Mouse (Mus musculus) lung, postnatal 14 days (tissue): ENCODE measurements around the gene Kcnk3.

Experiments
- DNase-seq: peaks from one replicate; pipeline ENCODE4 v3.0.0; 2021

Kcnk3 gene

DNA sequence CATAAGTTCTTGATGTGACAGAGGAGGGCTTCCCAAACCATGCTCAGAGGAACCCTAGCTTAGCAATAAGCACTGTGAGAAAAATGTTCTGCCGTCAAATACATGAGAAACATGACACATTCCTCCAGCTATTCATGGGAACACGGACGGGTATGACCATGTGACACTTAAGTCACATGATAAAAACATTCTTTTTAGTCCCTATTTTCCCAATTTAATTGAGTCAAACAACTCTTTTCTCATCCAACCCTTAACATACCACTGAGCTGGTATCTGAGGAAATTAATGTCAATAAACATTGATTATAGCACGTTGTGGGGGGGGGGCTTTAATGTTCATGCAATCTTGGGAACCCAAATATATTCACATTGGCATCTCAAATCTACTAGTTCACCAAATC lies 27.8 kb downstream of the Kcnk3 start:
- DNase-seq: no peak

DNA sequence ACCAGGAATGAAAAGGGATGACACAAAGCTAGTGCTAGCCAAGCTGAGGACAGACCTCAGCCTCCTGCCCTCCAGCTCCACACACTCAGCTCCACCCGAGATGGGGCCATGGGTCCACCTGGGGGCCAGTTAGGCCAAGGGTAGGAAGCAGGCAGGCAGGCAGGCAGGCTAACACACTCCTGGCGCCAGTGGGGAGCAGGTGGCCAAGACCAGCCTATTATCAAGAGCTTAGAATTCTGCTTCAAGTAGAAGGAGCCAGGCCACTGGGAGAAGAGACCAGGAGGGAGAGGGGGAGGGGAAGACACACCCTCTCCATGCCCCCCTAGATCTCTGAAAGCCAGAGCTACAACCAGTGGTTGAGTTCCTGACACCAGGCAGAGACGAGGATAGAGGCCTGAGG lies 28.7 kb downstream of the Kcnk3 start:
- DNase-seq: no peak

DNA sequence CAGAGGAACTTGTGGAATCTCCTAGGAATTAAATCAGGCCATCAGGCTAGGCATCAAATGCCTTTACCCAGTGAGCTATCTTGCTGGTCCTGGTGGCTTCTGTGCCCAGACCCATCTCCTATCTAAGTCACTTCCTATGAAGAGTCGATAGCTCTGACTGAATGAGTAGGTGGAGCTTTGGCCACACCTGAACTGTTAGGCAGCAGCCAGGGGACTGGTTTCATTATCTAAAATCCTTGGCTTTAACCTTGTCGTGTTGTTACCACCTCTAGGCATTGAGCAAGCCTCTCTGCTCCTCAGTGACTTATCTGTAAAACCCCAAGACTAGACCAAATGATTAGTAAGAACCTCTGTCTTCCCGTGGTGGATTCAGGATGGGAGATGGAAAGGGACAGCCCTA lies 29.4 kb downstream of the Kcnk3 start:
- DNase-seq: no peak

DNA sequence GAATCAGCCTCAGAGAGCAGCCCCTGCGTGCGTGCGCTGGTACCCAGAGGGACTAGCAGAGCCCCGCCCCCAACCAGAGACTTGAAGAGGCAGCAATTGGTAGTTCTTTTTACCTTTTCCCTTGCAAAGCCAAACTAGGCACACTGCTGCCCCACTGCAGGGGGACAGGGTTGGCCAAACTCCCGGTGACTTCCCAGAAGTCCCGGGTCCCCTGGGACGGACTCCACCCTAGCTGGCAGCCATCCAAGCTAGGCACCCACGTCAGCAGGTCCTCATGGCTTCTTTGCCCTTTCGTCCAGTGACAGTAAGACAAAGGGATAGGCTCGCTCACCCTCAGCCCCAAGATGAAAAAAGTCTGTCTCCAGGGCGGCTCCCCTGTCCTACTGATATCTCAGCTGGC lies 29.9 kb downstream of the Kcnk3 start:
- DNase-seq: peak; percentile 47

DNA sequence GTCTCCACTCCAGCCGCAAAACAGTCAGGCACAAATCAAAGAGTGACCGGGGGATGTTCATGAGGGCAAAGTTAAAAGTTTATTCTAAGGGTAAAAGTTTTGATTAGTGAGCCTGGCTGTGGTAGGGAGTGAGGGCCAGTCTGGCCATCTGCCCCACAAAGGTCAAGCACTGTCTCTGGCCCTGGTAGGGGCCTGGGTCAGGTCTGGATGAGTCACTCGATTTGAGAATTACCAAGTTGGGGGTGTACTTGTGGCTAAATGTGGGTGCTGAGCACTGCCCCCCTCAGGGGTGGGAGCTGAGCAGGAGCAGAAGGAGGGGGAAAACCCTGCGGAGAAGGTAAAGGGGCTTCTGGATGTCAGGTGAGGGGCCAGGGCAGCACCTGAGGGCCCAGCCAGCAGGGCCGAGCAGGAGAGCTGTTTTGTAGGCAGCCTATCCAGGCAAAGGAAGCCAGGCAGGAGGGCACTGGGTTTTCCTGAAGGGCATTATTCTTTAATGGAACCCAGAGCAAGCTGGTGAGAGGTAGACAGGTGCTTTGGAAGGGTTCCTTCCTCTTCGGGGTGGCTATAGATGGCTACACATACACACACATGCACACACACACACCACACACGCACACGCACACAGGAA lies 30.5 kb downstream of the Kcnk3 start:
- DNase-seq: no peak

DNA sequence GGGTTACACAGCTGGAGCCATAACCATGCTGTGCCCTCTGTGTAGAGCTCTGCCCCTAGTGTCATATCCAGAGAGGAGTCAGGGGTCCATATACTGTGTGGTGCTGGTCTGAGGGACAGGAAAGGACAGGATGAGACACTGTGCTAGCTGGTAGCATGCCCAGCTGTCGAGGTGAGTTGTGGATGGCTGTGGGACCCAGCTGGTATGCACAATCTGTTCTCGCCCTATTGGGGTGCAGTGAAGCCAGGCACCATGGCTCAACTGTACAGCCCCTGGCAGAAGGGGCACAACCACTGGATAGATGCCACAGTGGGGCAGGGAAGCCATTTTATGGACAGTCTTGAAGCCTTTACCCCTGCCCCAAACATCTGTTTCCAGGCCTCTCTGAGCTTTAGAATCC lies 31.2 kb downstream of the Kcnk3 start:
- DNase-seq: no peak

DNA sequence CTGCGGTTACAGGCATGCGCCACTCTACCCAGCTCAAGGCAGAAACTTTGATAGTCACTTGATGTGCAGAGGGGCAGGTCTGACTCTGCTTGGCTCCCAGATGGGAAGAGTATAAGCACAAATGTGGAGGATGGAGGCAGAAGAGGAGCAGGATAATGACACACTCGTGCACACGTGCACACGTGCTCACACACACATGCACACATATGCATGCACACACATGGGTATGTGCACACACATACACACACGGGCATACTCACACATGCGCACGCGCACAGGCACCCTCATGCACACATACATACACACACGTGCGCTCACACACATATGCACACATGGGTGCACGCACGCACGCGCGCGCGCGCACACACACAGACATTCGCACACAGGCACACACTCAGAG lies 32.6 kb downstream of the Kcnk3 start:
- DNase-seq: no peak

DNA sequence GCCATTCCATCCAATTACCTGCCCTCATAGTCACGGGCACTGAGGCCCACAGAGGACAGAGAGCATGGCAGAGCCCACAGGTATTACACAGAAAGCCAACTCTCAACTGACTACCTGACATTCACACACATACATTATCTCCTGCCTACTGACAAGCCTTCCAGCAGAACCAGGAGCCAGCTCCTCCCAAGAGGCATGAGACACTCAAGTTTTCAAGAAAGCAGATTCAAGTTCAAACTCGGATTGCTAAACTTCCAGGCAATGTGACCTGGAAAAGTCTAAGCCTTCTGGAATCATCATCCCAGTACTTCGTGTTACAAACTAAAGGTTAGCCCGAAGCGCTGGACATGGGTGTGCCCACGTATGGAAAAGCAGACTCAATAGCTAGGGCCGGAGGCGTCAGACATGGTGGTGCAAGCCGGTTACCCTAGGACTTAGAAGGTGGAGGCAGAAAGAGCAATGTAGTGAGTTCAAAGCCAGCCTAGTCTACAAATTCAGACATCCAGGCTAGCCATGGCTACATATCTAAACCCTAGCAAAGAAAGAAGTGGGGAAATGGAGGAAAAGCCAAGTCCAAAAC lies 33.3 kb downstream of the Kcnk3 start:
- no peak for DNase-seq

DNA sequence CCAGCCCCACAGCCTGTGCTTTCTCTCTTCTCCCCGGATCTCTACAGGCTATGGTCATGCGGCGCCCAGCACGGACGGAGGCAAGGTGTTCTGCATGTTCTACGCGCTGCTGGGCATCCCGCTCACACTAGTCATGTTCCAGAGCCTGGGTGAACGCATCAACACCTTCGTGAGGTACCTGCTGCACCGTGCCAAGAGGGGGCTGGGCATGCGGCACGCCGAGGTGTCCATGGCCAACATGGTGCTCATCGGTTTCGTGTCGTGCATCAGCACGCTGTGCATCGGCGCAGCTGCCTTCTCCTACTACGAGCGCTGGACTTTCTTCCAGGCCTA lies 33.8 kb downstream of the Kcnk3 start:
- DNase-seq: no peak

DNA sequence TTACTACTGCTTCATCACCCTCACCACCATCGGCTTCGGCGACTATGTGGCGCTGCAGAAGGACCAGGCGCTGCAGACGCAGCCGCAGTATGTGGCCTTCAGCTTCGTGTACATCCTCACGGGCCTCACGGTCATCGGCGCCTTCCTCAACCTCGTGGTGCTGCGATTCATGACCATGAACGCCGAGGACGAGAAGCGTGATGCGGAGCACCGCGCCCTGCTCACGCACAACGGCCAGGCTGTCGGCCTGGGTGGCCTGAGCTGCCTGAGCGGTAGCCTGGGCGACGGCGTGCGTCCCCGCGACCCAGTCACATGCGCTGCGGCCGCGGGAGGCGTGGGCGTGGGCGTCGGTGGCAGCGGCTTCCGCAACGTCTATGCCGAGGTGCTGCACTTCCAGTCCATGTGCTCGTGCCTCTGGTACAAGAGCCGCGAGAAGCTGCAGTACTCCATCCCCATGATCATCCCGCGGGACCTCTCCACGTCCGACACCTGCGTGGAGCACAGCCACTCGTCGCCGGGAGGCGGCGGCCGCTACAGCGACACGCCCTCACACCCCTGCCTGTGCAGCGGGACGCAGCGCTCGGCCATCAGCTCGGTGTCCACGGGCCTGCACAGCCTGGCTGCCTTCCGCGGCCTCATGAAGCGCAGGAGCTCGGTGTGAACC lies 34.3 kb downstream of the Kcnk3 start:
- DNase-seq: peak; percentile 36

DNA sequence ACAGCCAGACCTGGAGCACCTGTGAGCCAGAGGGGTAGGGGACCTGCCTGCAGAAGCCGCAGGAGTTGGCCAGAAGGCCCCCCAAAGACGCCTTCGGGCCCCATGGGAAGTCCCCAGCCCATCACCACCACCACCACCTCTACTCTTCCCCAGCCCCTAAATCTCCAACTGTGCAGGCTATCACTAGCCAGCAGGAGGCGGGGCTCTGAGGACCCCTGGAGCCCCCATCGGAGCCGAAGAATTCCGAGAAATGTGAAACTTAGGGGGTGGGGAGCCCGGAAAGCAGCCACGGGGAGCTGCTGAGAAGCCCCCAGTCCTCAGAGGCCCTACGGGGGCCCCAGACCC lies 34.8 kb downstream of the Kcnk3 start:
- DNase-seq: no peak

DNA sequence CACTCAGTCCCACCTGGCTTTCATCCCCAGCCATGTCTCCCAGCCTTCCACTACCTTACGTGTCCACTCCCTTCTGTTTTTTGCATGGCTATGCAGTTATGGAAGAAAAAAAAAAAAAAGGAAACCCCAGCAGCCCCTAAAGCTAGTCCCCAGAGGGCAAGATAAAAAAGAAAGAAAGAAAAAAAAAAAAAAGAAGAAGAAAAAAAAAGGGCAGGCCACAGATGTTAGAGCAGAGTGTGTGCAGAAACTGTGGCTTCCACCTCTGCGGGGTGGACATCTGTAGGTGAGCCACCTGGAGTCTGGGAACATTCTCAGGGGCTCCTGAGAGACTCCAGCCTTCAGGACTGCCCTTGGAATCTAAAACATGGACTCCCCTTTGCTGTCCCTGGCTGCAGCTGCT lies 35.4 kb downstream of the Kcnk3 start:
- no peak for DNase-seq

DNA sequence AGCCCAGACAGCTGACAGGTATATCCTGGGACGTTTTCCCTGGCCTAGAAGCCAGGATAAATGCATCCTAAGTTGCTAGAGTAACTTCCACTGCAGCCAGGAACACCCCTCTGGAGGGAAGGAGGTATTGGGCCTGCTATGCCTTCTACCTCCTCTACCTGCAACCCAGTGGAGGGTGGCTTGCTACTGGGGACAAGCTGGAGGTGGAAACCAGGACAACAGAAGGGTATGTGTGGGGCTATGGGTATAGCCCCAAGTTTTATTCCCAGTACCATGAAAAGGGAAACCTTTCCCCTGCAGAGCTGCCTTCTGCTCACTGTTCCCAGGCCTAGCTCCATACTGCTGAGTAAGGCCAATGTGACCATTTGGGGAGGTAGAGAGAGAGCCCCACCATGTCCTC lies 36.3 kb downstream of the Kcnk3 start:
- DNase-seq: no peak

DNA sequence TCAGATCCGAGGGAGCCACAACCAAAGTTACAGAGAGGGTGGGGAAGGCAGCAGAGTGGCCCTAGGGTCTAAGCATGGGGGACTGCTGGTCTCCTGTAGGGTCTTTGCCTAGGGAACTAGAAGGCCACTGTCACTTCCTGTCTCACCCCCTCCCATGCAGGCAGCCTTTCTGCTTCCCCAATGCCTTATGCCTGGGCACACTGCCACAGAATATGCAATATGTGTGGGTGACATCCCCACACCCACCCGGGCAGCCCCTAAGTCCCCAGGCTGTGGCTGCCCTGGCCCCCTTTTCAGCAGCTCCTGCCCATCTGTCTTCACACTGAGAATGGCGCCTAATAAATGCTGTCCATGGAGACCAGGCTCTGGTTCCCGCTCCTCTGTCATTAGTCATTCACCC lies 36.9 kb downstream of the Kcnk3 start:
- DNase-seq: no peak

DNA sequence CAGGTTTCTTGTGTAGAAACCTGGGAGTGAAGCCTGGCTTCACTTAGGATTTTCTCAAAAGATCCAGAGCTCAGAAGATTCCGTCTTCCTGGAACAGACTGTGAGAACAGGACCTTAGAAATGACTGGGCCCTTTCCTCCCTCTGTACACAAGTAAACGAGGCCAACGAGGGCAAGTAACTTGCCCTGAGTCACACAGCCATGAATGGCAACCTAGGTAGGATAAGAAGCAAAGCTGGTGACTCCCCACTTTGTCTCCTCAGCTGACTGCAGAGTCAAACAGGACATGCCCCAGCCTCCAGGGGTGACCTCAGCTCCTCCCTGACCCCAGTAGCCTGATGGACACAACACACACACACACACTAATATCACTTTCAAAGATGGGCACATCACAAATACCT lies 37.4 kb downstream of the Kcnk3 start:
- no peak for DNase-seq

DNA sequence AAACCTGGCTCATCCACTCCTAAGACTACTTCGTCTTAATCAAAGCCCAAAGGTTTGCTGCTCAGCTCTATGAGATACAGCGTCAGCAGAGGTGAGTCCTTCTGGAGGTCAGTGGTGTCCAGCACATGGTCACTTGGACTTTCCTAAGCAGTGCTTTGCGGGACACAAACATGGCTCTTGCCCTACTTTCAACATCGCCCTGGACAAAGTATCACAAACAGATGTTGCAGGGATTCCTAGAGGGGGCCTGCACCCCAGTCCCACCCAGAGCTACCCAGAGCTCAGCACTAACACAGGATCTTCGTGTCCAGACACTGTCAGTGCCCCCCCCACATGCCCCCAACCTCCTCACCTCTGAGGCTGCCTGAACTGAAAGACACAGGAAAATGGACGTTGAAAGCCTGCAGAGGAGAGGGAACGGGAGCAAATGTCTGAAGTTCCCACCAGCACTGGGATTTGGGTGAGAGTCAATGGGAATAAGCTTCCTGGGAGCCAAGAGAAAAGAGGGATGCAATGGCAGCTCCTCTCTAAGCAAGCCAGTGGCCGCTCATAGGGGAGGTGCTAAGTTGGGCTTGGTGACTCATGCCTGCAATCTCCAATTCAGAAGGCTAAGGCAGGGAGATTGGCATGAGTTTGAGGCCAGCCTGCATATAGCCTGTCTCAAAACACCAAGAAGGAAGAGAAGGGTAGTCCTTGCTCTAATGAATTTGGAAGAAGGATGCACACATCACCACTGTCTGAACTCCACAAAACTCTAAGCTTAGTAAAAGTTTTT lies 38.5 kb downstream of the Kcnk3 start:
- DNase-seq: no peak

DNA sequence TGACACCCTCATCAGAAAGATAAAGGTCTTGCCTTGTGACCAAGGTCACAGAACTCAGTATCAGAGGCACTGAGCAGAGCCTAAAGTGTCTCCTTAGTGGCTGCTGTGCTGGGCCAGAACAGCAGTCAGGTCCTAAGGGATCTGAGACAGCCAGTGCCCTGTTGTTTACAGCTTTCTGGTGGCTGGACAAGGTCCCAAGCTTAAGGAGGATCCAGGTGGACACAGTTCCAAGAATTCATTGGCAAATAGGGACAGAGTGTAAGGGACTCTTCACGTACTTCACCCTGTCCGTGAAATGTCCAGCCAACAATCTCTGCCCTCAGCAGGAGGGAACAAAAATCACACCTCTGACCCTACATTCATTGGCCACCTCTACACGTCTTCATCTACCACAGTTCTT lies 40.5 kb downstream of the Kcnk3 start:
- DNase-seq: no peak

DNA sequence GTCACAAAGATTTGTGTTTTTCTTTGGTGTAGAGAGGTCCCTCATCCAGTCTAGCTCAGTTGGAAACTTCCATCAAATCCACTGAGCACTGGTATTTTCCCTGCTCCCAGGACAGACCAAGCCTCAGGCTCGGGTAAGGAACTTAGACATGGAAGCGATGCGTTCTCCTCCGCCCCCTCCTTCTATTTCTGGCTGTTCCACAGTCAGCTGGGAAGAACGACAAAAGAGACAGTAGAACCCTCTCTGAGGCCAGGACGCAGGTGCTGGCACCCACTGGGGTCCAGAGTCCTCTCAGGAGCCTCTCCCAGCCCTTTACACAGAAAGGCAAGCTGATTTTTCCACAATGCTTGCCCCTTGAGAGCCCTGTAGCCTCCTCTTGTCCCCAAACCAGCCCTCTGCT lies 42.4 kb downstream of the Kcnk3 start:
- DNase-seq: no peak

DNA sequence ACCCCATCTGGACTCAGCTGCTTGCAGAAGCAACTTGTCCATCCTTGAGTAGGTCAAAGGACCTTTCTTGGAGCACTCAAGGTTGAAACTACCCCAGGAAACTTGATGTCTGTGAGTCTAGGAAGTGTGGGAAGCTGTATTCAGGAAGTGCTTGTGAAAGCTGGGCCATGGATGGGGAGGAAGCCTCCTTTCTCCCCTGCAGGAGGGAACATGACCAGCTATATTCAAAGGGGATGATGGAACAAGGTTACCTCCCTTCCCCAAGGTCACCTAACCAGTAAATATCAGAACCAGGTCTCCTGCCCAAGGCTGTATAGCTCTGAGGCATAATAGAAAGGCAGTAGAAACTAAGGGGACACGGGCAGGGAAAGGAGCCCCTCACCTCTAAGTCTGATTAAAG lies 44.2 kb downstream of the Kcnk3 start:
- DNase-seq: no peak

DNA sequence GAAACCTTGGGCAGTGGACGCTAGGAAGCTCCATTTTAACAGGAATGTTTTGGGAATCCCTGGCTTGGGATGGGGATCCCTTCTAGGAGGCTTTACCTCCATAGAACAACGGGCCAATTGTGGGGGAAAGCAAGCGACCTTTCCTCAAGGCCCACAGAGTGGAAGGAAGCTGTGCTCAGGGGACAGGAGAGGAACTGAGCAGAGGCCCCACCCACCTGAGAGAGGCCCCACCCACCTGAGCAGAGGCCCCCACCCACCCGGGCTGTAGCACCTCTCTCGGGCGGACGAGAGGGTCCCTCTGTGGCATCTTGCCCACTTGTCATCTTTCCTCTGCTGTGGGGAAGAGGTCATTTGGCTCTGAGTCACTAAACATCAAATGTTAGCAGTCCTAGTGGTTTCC lies 49.0 kb downstream of the Kcnk3 start:
- DNase-seq: no peak

DNA sequence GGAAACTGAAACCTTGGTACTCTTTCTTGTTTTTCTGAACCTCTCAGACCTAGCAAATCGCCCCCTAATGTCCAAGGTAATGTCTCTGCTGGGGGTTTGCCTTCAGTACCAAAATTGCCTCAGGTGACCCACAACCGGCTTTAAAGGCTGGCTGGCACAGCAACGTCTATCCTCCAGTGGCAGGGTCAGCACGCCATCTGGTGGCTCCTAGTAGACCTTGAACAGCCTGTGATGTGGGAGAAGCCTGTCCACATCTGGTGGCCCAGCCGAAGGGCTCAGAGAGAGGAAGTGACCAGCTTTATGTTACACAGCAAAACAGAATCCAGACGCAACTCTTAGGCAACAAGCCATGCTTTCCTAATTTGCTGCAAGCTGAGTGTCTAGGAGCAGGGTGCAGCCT lies 50.1 kb downstream of the Kcnk3 start:
- DNase-seq: peak; percentile 86

DNA sequence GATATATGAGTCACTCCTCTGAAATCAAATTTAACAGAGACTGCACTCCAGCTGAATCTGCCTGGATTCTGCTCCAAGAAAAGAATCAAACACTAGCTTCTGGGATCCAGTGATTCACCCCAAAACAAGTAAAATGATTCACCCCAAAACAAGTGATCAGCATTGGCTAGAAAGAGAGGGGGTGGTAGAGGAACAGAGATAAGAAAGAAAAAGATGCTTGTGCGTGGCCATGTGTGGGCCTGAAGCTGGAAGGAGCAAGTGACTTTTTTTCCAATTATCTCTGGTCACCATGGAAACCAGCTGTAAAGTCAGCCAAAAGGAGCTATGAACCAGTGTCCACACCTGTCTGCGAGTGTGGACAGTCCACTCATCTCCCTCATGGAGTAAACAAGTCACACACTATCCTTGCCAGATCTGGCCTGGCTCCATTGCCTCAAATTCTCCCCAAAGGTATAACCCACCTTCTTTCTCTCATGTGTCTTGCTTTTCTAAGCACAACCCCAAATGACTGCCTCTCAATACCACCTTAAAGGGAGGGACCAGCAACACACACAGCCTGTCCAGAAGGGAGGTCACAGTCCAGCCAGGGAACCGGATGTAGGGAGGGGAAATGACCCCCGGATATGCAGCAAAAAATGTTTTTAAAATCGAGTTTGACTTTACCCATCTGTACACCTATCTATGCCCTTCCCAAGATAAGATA lies 55.7 kb downstream of the Kcnk3 start:
- no peak for DNase-seq

DNA sequence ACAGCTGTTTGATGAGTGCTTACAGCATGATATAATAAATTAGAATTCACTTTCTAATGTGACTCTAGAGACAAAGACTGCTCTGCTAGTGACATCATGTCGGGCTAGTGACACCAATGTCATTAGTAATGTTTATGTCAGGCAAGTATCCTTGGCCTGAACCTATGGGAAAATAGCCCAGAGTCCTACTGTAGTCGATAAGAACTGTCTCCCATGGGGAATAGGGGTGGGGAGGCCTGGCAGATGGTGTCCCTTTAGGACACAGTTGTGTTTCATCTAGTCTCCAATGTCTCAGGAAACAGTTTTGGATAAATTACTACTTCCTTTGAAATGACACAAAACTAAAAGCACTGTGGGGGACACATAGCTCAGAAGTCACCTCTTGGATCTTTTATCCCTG lies 58.1 kb downstream of the Kcnk3 start:
- DNase-seq: peak; percentile 15

DNA sequence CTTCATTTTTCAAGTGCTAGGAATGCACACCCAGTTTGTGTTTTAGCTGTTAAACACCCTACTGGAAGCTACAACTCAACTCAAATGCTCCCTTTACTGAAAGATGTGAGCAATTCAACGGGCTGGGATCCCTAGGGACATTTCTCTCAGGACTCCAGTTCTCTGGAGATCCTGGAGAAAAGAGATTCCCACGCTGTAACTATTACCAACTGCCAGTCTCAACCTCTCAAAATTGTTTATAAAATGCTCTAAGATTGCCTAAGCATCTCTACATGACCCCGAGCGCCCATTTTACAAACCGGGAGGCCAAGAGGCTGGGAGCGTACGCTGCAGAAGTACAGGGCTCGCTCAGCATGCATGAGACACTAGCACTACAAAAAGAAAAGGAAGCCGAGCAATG lies 59.4 kb downstream of the Kcnk3 start:
- DNase-seq: no peak
